Comparison of ENCODE assay signal across 31 mouse cellular contexts in genomic region chr1:87275151-87275550, GRCm38 (mm10). TPM values are rescaled to one million over a fixed set of nuclear protein-coding genes. Genes with fewer than 3 reads are reported as not detected.
DNase-seq lines count a peak whose midpoint lies in the region; ATAC-seq lines count a peak whose summit lies in the region.
"Had no signal": no experiment of that assay in that cellular context is flagged by ENCODE, and none has a peak within 500 bp of the region (broad histone marks: within the 10 kb centered on the region; RNA-seq: fewer than 3 reads in every experiment).

No protein-coding gene starts in this region.

- no peak overlapping the region for H3K9ac ChIP-seq in midbrain, embryonic 15.5 days
- H3K9ac ChIP-seq: embryonic facial prominence, embryonic 13.5 days; forebrain, embryonic 12.5 days; heart, embryonic 13.5 days; hindbrain, embryonic 15.5 days had no signal

- H3K36me3 ChIP-seq in midbrain, embryonic 15.5 days (replicated peaks): no peaks in the 10 kb centered on the region
- H3K36me3 ChIP-seq: embryonic facial prominence, embryonic 10.5 days; embryonic facial prominence, embryonic 13.5 days; forebrain, embryonic 12.5 days; G1E; heart, embryonic 10.5 days; heart, embryonic 13.5 days; hindbrain, embryonic 15.5 days had no signal

- H3K27me3 ChIP-seq in midbrain, embryonic 15.5 days (replicated peaks): no peaks in the 10 kb centered on the region
- H3K27me3 ChIP-seq: CH12.LX; embryonic facial prominence, embryonic 13.5 days; heart, embryonic 13.5 days; hindbrain, embryonic 15.5 days; Patski had no signal

- H3K4me1 ChIP-seq in midbrain, embryonic 15.5 days: peaks cover 8% of the 10 kb centered on the region; the same call in 1 of the 2 replicates

- H3K4me2 ChIP-seq in midbrain, embryonic 15.5 days: no peak overlapping the region
- H3K4me2 ChIP-seq: embryonic facial prominence, embryonic 13.5 days; forebrain, embryonic 12.5 days; heart, embryonic 13.5 days; hindbrain, embryonic 15.5 days had no signal

- no peak for ATAC-seq in midbrain, embryonic 15.5 days (replicated peaks)
- ATAC-seq: forebrain, embryonic 16.5 days; Patski had no signal

- no peak overlapping the region for H3K4me3 ChIP-seq in midbrain, embryonic 15.5 days
- H3K4me3 ChIP-seq: embryonic facial prominence, embryonic 10.5 days; embryonic facial prominence, embryonic 13.5 days; erythroblast, embryonic 14.5 days; forebrain, embryonic 12.5 days; heart, adult 2 months; heart, embryonic 10.5 days; heart, embryonic 13.5 days; hindbrain, embryonic 15.5 days had no signal

- no peak overlapping the region for H3K27ac ChIP-seq in midbrain, embryonic 15.5 days
- H3K27ac ChIP-seq: embryonic facial prominence, embryonic 10.5 days; embryonic facial prominence, embryonic 13.5 days; forebrain, embryonic 12.5 days; heart, adult 2 months; heart, embryonic 10.5 days; heart, embryonic 13.5 days; hindbrain, embryonic 15.5 days had no signal

- WGBS in midbrain, embryonic 15.5 days: 95% methylated on average over 12 of the region's 12 CpGs

- H3K9me3 ChIP-seq in midbrain, embryonic 15.5 days: no peaks in the 10 kb centered on the region
- H3K9me3 ChIP-seq: embryonic facial prominence, embryonic 10.5 days; embryonic facial prominence, embryonic 13.5 days; forebrain, embryonic 12.5 days; G1E; heart, embryonic 10.5 days; heart, embryonic 13.5 days; hindbrain, embryonic 15.5 days had no signal

- DNase-seq in kidney, adult 18-20 months: peak; percentile 71
- DNase-seq in kidney, postnatal 4 days: no peak
- peak; percentile 80 for DNase-seq in kidney, adult 9 months
- DNase-seq in kidney, postnatal 10 days: peak; percentile 30
- DNase-seq in kidney, postnatal 36 days: peak; percentile 66 to 76
- DNase-seq in adrenal gland, adult 18-20 months (ENCODE audit: low spot score in 2 of 2): no peak
- DNase-seq: adrenal gland, adult 2 months; adrenal gland, postnatal 14 days; B cell, adult 2 months; cerebellum, adult 11 months; cerebellum, adult 2 months; cerebellum, adult 9-11 months; cerebellum, postnatal 25 days; embryo, embryonic 11 days; gastrocnemius, postnatal 10 days; gastrocnemius, postnatal 36 days; heart, adult 2 months; heart, postnatal 14 days; heart, postnatal 4 days had no signal

RNA-seq across cellular contexts. Expression of gene Efhd1, which starts 11.0 kb away (rescaled TPM):
- polyA plus RNA-seq in midbrain, embryonic 15.5 days (2015; fragmentation: Nextera tagmentation; extraction: Ambion mirVana): 0.58 and 1.2 TPM in 2 replicates
- 100 to 1,000 TPM; 329 to 423 TPM for total RNA-seq in adrenal gland, adult 18-20 months (2021)
- polyA plus RNA-seq: erythroblast, embryonic 14.5 days; G1E had no signal

RNA-seq across cellular contexts. Expression of gene Gigyf2, which starts 51.6 kb away (rescaled TPM):
- 65.9 and 72.9 TPM in 2 replicates for polyA plus RNA-seq in midbrain, embryonic 15.5 days (2015; fragmentation: Nextera tagmentation; extraction: Ambion mirVana)
- total RNA-seq in adrenal gland, adult 18-20 months (2021): 100 to 1,000 TPM in 1 of 2 experiments, 10 to 100 TPM in 1; 79.7 to 101 TPM

Comparison
In these comparisons a context has a peak if more than half of its experiments do, and no peak if none do; other contexts are left out.
1. DNase-seq: peak in kidney, adult 18-20 months (single experiment), kidney, adult 9 months (single experiment), kidney, postnatal 10 days (single experiment) and kidney, postnatal 36 days (2 of 2); none in kidney, postnatal 4 days (0 of 2) and adrenal gland, adult 18-20 months (0 of 2).